Mouse (Mus musculus): ENCODE results near the gene Gcc2. TPM values are rescaled to one million over a fixed set of nuclear protein-coding genes. Genes with fewer than 3 reads are reported as not detected.
A peak's percentile ranks its signal among the peaks of the same experiment; 100 is the strongest.
"Not testable (repeated sequence)": the region's sequence is repeated elsewhere in the genome, so short reads cannot be mapped to it uniquely, and the experiment has no call there.

The Gcc2 gene
- polyA plus RNA-seq, 1 experiment from 2014 or later, result 46.6 TPM

- H3K4me2 ChIP-seq (ENCODE audit: low read depth, severe bottlenecking); H3K27me3 ChIP-seq (ENCODE audit: control insufficient read depth, insufficient read depth, low read length); H3K4me3 ChIP-seq (ENCODE audit: low read depth, low read length); H3K36me3 ChIP-seq (ENCODE audit: control insufficient read depth, insufficient read depth, low read length); H3K9ac ChIP-seq (ENCODE audit: low read length); ATAC-seq (ENCODE audit: insufficient number of reproducible peaks, low FRiP score, low TSS enrichment, low read depth); H3K27ac ChIP-seq (replicated peaks; ENCODE audit: low read depth, low read length); H3K4me1 ChIP-seq (ENCODE audit: control insufficient read depth, insufficient read depth, low read length); H3K9me3 ChIP-seq (ENCODE audit: control insufficient read depth, low read length): not testable (repeated sequence)
- DNase-seq (ENCODE audit: low spot score), result peak; percentile 51
- 87% methylated on average over 4 of the region's 4 CpGs for WGBS
Measured at GRCm38 (mm10) chr10:58226357-58226756, 28.9 kb upstream of the Gcc2 start.

- not testable (repeated sequence) for DNase-seq (ENCODE audit: low spot score); H3K36me3 ChIP-seq (ENCODE audit: control insufficient read depth, insufficient read depth, low read length); ATAC-seq (ENCODE audit: insufficient number of reproducible peaks, low FRiP score, low TSS enrichment, low read depth); H3K4me3 ChIP-seq (ENCODE audit: low read depth, low read length); H3K9ac ChIP-seq (ENCODE audit: low read length); H3K4me2 ChIP-seq (ENCODE audit: low read depth, severe bottlenecking); H3K4me1 ChIP-seq (ENCODE audit: control insufficient read depth, insufficient read depth, low read length); H3K27me3 ChIP-seq (ENCODE audit: control insufficient read depth, insufficient read depth, low read length); H3K27ac ChIP-seq (replicated peaks; ENCODE audit: low read depth, low read length)
- WGBS, result 81% methylated on average over 2 of the region's 6 CpGs
- H3K9me3 ChIP-seq (ENCODE audit: control insufficient read depth, low read length), result peaks cover 14% of the 10 kb centered on the region
Measured at GRCm38 (mm10) chr10:58227798-58228197, 27.5 kb upstream of the Gcc2 start.

- ATAC-seq (ENCODE audit: insufficient number of reproducible peaks, low FRiP score, low TSS enrichment, low read depth); H3K4me1 ChIP-seq (ENCODE audit: control insufficient read depth, insufficient read depth, low read length); H3K4me2 ChIP-seq (ENCODE audit: low read depth, severe bottlenecking); DNase-seq (ENCODE audit: low spot score); H3K36me3 ChIP-seq (ENCODE audit: control insufficient read depth, insufficient read depth, low read length); H3K27me3 ChIP-seq (ENCODE audit: control insufficient read depth, insufficient read depth, low read length); H3K9ac ChIP-seq (ENCODE audit: low read length); H3K27ac ChIP-seq (replicated peaks; ENCODE audit: low read depth, low read length); H3K4me3 ChIP-seq (ENCODE audit: low read depth, low read length): not testable (repeated sequence)
- H3K9me3 ChIP-seq (ENCODE audit: control insufficient read depth, low read length), result peaks cover 14% of the 10 kb centered on the region
- 50% methylated on average over 3 of the region's 3 CpGs for WGBS
Measured at GRCm38 (mm10) chr10:58230021-58230420, 25.3 kb upstream of the Gcc2 start.

- WGBS, result 80% methylated on average over 5 of the region's 7 CpGs
- not testable (repeated sequence) for H3K4me1 ChIP-seq (ENCODE audit: control insufficient read depth, insufficient read depth, low read length); H3K27ac ChIP-seq (replicated peaks; ENCODE audit: low read depth, low read length); H3K9ac ChIP-seq (ENCODE audit: low read length); H3K27me3 ChIP-seq (ENCODE audit: control insufficient read depth, insufficient read depth, low read length); DNase-seq (ENCODE audit: low spot score); ATAC-seq (ENCODE audit: insufficient number of reproducible peaks, low FRiP score, low TSS enrichment, low read depth); H3K4me2 ChIP-seq (ENCODE audit: low read depth, severe bottlenecking); H3K4me3 ChIP-seq (ENCODE audit: low read depth, low read length); H3K36me3 ChIP-seq (ENCODE audit: control insufficient read depth, insufficient read depth, low read length)
- peaks cover 14% of the 10 kb centered on the region for H3K9me3 ChIP-seq (ENCODE audit: control insufficient read depth, low read length)
Measured at GRCm38 (mm10) chr10:58231088-58231487, 24.2 kb upstream of the Gcc2 start.

- H3K9ac ChIP-seq (ENCODE audit: low read length); H3K4me1 ChIP-seq (ENCODE audit: control insufficient read depth, insufficient read depth, low read length); H3K4me2 ChIP-seq (ENCODE audit: low read depth, severe bottlenecking); H3K9me3 ChIP-seq (ENCODE audit: control insufficient read depth, low read length); H3K36me3 ChIP-seq (ENCODE audit: control insufficient read depth, insufficient read depth, low read length); H3K27ac ChIP-seq (replicated peaks; ENCODE audit: low read depth, low read length); H3K4me3 ChIP-seq (ENCODE audit: low read depth, low read length); H3K27me3 ChIP-seq (ENCODE audit: control insufficient read depth, insufficient read depth, low read length): not testable (repeated sequence)
- DNase-seq (ENCODE audit: low spot score) (peak; percentile 79), ATAC-seq (ENCODE audit: insufficient number of reproducible peaks, low FRiP score, low TSS enrichment, low read depth) (peak; percentile 85)
- 88% methylated on average over 32 of the region's 35 CpGs for WGBS
Measured at GRCm38 (mm10) chr10:58231779-58232640, 23.3 kb upstream of the Gcc2 start.

GRCm38 (mm10) chr10:58232641-58232969, 22.7 kb upstream of the Gcc2 start, which contains the start of gene Duxf3:
Gene Duxf3 (minus strand): TSS chr10:58232675.
- H3K9ac ChIP-seq (ENCODE audit: low read length); H3K4me1 ChIP-seq (ENCODE audit: control insufficient read depth, insufficient read depth, low read length); H3K9me3 ChIP-seq (ENCODE audit: control insufficient read depth, low read length); DNase-seq (ENCODE audit: low spot score); H3K4me3 ChIP-seq (ENCODE audit: low read depth, low read length); H3K27me3 ChIP-seq (ENCODE audit: control insufficient read depth, insufficient read depth, low read length); H3K36me3 ChIP-seq (ENCODE audit: control insufficient read depth, insufficient read depth, low read length); H3K4me2 ChIP-seq (ENCODE audit: low read depth, severe bottlenecking); H3K27ac ChIP-seq (replicated peaks; ENCODE audit: low read depth, low read length): not testable (repeated sequence)
- ATAC-seq (ENCODE audit: insufficient number of reproducible peaks, low FRiP score, low TSS enrichment, low read depth), result peak; percentile 66
- 83% methylated on average over 6 of the region's 8 CpGs for WGBS

GRCm38 (mm10) chr10:58233054-58233739, 22.1 kb upstream of the Gcc2 start:
- DNase-seq (ENCODE audit: low spot score); H3K4me3 ChIP-seq (ENCODE audit: low read depth, low read length); H3K4me2 ChIP-seq (ENCODE audit: low read depth, severe bottlenecking); H3K36me3 ChIP-seq (ENCODE audit: control insufficient read depth, insufficient read depth, low read length); H3K9ac ChIP-seq (ENCODE audit: low read length); H3K4me1 ChIP-seq (ENCODE audit: control insufficient read depth, insufficient read depth, low read length); H3K27me3 ChIP-seq (ENCODE audit: control insufficient read depth, insufficient read depth, low read length); H3K27ac ChIP-seq (replicated peaks; ENCODE audit: low read depth, low read length): not testable (repeated sequence)
- peak; percentile 55 for ATAC-seq (ENCODE audit: insufficient number of reproducible peaks, low FRiP score, low TSS enrichment, low read depth)
- peaks cover 12% of the 10 kb centered on the region for H3K9me3 ChIP-seq (ENCODE audit: control insufficient read depth, low read length)
- WGBS, result 79% methylated on average over 9 of the region's 10 CpGs

- not testable (repeated sequence) for ATAC-seq (ENCODE audit: insufficient number of reproducible peaks, low FRiP score, low TSS enrichment, low read depth)
Measured at GRCm38 (mm10) chr10:58233740-58234121, 21.6 kb upstream of the Gcc2 start.

More at GRCm38 (mm10) chr10:58233740-58234121, 21.6 kb upstream of the Gcc2 start:
- not testable (repeated sequence) for H3K4me1 ChIP-seq (ENCODE audit: control insufficient read depth, insufficient read depth, low read length); DNase-seq (ENCODE audit: low spot score); H3K27me3 ChIP-seq (ENCODE audit: control insufficient read depth, insufficient read depth, low read length); H3K27ac ChIP-seq (replicated peaks; ENCODE audit: low read depth, low read length); H3K4me2 ChIP-seq (ENCODE audit: low read depth, severe bottlenecking); H3K36me3 ChIP-seq (ENCODE audit: control insufficient read depth, insufficient read depth, low read length); H3K9ac ChIP-seq (ENCODE audit: low read length); H3K4me3 ChIP-seq (ENCODE audit: low read depth, low read length)
- H3K9me3 ChIP-seq (ENCODE audit: control insufficient read depth, low read length), result peaks cover 12% of the 10 kb centered on the region

Data from limb, embryonic 11.5 days (tissue).